Mouse (Mus musculus) MEL (cell line): ENCODE measurements around the gene Wfdc2. TPM values are rescaled to one million over a fixed set of nuclear protein-coding genes. Genes with fewer than 3 reads are reported as not detected.

ENCODE experiments used
- DNase-seq: peaks from one replicate; pipeline ENCODE4 v3.0.0; 2011; ENCODE audit warnings: low read depth, low spot score
- H3K27ac ChIP-seq: 2 replicates; pipeline ENCODE4 v1.5.1; 2012; ENCODE audit warnings: low read depth, mild to moderate bottlenecking, control low read depth, low read length, moderate library complexity; ENCODE audit not compliant: control insufficient read depth
- H3K27me3 ChIP-seq, 2 experiments: fragments of 150-350 bp in 1 of 2; sonication (generic) in 1 of 2; 2 replicates each; pipeline ENCODE4 v1.6.1; 2012; ENCODE audit warnings: low read length in 2 of 2, mild to moderate bottlenecking in 2 of 2, improper control_type of control experiment in 1 of 2, moderate library complexity in 1 of 2; ENCODE audit not compliant: insufficient read depth in 2 of 2, control insufficient read depth in 1 of 2
- H3K36me3 ChIP-seq, 2 experiments: 2 replicates each; pipeline ENCODE4 v1.6.1; 2012 to 2014; ENCODE audit warnings: low read length in 2 of 2, improper control_type of control experiment in 1 of 2, inconsistent platforms in 1 of 2, mild to moderate bottlenecking in 1 of 2; ENCODE audit not compliant: insufficient read depth in 2 of 2, control insufficient read depth in 1 of 2
- H3K4me1 ChIP-seq, 2 experiments: fragments of 150-350 bp in 1 of 2; sonication (generic) in 1 of 2; 2 replicates each; pipeline ENCODE4 v1.6.1; 2012; ENCODE audit warnings: low read length in 2 of 2, improper control_type of control experiment in 1 of 2, mild to moderate bottlenecking in 1 of 2; ENCODE audit not compliant: insufficient read depth in 2 of 2, control insufficient read depth in 1 of 2
- H3K4me3 ChIP-seq, 2 experiments: fragments of 150-350 bp in 1 of 2; sonication (generic) in 1 of 2; 2 replicates each; pipeline ENCODE4 v1.5.1; 2012; ENCODE audit warnings: low read depth in 2 of 2, low read length in 2 of 2, mild to moderate bottlenecking in 2 of 2, moderate library complexity in 2 of 2, control low read depth in 1 of 2, improper control_type of control experiment in 1 of 2; ENCODE audit not compliant: control insufficient read depth in 1 of 2, insufficient read depth in 1 of 2
- H3K79me2 ChIP-seq: 2 replicates; pipeline ENCODE4 v1.6.1; 2012; ENCODE audit warnings: mild to moderate bottlenecking, low read length, moderate library complexity; ENCODE audit not compliant: control insufficient read depth, poor library complexity, insufficient read depth
- H3K9ac ChIP-seq: 2 replicates; pipeline ENCODE4 v1.6.1; 2012; ENCODE audit warnings: low read depth, mild to moderate bottlenecking, control low read depth, low read length, moderate library complexity; ENCODE audit not compliant: control insufficient read depth, poor library complexity, severe bottlenecking
- H3K9me3 ChIP-seq: fragments of 150-350 bp; sonication (generic); replicated peaks from 2 replicates; pipeline ENCODE4 v1.6.1; 2012; ENCODE audit warnings: mild to moderate bottlenecking, low read length, improper control_type of control experiment, moderate library complexity; ENCODE audit not compliant: insufficient read depth
- CTCF ChIP-seq, 3 experiments: IDR thresholded peaks in 2 of 3; conservative IDR thresholded peaks in 1 of 3; 2 replicates each; pipeline ENCODE4 v1.5.1; 2011 to 2012; ENCODE audit warnings: low read length in 3 of 3, low read depth in 2 of 3, mild to moderate bottlenecking in 2 of 3, improper control_type of control experiment in 1 of 3, inconsistent platforms in 1 of 3, mixed read lengths in 1 of 3, moderate library complexity in 1 of 3; ENCODE audit not compliant: control insufficient read depth in 1 of 3, insufficient read depth in 1 of 3, poor library complexity in 1 of 3, severe bottlenecking in 1 of 3
- E2F4 ChIP-seq: IDR thresholded peaks from 2 replicates; pipeline ENCODE4 v1.6.1; 2011; ENCODE audit warnings: low read depth, low read length, improper control_type of control experiment, borderline replicate concordance
- EP300 ChIP-seq, 2 experiments: IDR thresholded peaks; 2 replicates each; pipeline ENCODE4 v1.6.1; 2011; ENCODE audit warnings: improper control_type of control experiment in 2 of 2, low read length in 2 of 2, low read depth in 1 of 2, mild to moderate bottlenecking in 1 of 2
- GABPA ChIP-seq: IDR thresholded peaks from 2 replicates; pipeline ENCODE4 v1.6.1; 2012; ENCODE audit warnings: low read depth, mild to moderate bottlenecking, inconsistent platforms, low read length, improper control_type of control experiment, moderate library complexity
- JUND ChIP-seq: IDR thresholded peaks from 2 replicates; pipeline ENCODE4 v1.6.1; 2011; ENCODE audit warnings: low read depth, mild to moderate bottlenecking, improper control_type of control experiment, low read length
- MAFK ChIP-seq: IDR thresholded peaks from 2 replicates; pipeline ENCODE4 v1.6.1; 2011; ENCODE audit warnings: low read depth, mild to moderate bottlenecking, low read length, improper control_type of control experiment, borderline replicate concordance
- MEF2A ChIP-seq: IDR thresholded peaks from 2 replicates; pipeline ENCODE4 v1.6.1; 2014; ENCODE audit warnings: low read depth, mild to moderate bottlenecking, inconsistent platforms, low read length, improper control_type of control experiment; ENCODE audit not compliant: poor library complexity, insufficient replicate concordance, severe bottlenecking; ENCODE audit errors: extremely low read depth
- NRF1 ChIP-seq: IDR thresholded peaks from 2 replicates; pipeline ENCODE4 v1.6.1; 2014; ENCODE audit warnings: low read depth, mild to moderate bottlenecking, inconsistent platforms, low read length, improper control_type of control experiment, moderate library complexity; ENCODE audit not compliant: poor library complexity, insufficient read depth, severe bottlenecking
- POLR2AphosphoS2 ChIP-seq: IDR thresholded peaks from 2 replicates; pipeline ENCODE4 v1.6.1; 2011; ENCODE audit warnings: low read length, improper control_type of control experiment
- POLR2AphosphoS5 ChIP-seq: IDR thresholded peaks from 2 replicates; pipeline ENCODE4 v1.6.1; 2012; ENCODE audit warnings: low read depth, borderline replicate concordance, mild to moderate bottlenecking, inconsistent platforms, low read length, moderate library complexity, mixed read lengths
- RAD21 ChIP-seq: IDR thresholded peaks from 2 replicates; pipeline ENCODE4 v1.6.1; 2011; ENCODE audit warnings: mild to moderate bottlenecking, low read depth, low read length, improper control_type of control experiment
- SMC3 ChIP-seq: IDR thresholded peaks from 2 replicates; pipeline ENCODE4 v1.6.1; 2011; ENCODE audit warnings: low read depth, low read length, improper control_type of control experiment
- TAL1 ChIP-seq: IDR thresholded peaks from 2 replicates; pipeline ENCODE4 v1.6.1; 2012; ENCODE audit warnings: mild to moderate bottlenecking, inconsistent platforms, low read length, moderate library complexity, mixed read lengths
- UBTF ChIP-seq: IDR thresholded peaks from 2 replicates; pipeline ENCODE4 v1.6.1; 2012; ENCODE audit warnings: low read depth, mild to moderate bottlenecking, inconsistent platforms, low read length, improper control_type of control experiment, moderate library complexity, borderline replicate concordance; ENCODE audit not compliant: insufficient read depth
- USF2 ChIP-seq, 2 experiments: IDR thresholded peaks; 2 replicates each; pipeline ENCODE4 v1.6.1; 2011 to 2012; ENCODE audit warnings: improper control_type of control experiment in 2 of 2, low read length in 2 of 2, borderline replicate concordance in 1 of 2, inconsistent platforms in 1 of 2, low read depth in 1 of 2, mild to moderate bottlenecking in 1 of 2; ENCODE audit not compliant: insufficient read depth in 1 of 2
- ZC3H11A ChIP-seq: IDR thresholded peaks from 2 replicates; pipeline ENCODE4 v1.6.1; 2012; ENCODE audit warnings: low read depth, mild to moderate bottlenecking, inconsistent platforms, low read length, improper control_type of control experiment
- ZMIZ1 ChIP-seq: IDR thresholded peaks from 2 replicates; pipeline ENCODE4 v1.6.1; 2012; ENCODE audit warnings: low read depth, mild to moderate bottlenecking, inconsistent platforms, low read length, improper control_type of control experiment, moderate library complexity
- polyA plus RNA-seq, 2 experiments: library from polyadenylated mRNA; stranded (reverse) in 1 of 2; unstranded in 1 of 2; fragments of >175 nt in 1 of 2; fragments of >200 nt in 1 of 2; gene quantifications; 2 replicates each; pipeline versions ENCODE4 v1.2.1 to v1.2.4; 2012; ENCODE audit warnings: low replicate concordance in 2 of 2, low read depth in 1 of 2; ENCODE audit not compliant: insufficient read length in 2 of 2, insufficient read depth in 1 of 2, missing spikeins in 1 of 2
- total RNA-seq: library from RNA; depleted of rRNA; stranded (reverse); fragments of 300-350 nt; gene quantifications from 2 replicates; pipeline ENCODE4 v1.2.3, GENCODE M21; 2012; rRNA removed

The Wfdc2 gene
- not detected in 2 replicates for total RNA-seq
- not detected for polyA plus RNA-seq

DNA sequence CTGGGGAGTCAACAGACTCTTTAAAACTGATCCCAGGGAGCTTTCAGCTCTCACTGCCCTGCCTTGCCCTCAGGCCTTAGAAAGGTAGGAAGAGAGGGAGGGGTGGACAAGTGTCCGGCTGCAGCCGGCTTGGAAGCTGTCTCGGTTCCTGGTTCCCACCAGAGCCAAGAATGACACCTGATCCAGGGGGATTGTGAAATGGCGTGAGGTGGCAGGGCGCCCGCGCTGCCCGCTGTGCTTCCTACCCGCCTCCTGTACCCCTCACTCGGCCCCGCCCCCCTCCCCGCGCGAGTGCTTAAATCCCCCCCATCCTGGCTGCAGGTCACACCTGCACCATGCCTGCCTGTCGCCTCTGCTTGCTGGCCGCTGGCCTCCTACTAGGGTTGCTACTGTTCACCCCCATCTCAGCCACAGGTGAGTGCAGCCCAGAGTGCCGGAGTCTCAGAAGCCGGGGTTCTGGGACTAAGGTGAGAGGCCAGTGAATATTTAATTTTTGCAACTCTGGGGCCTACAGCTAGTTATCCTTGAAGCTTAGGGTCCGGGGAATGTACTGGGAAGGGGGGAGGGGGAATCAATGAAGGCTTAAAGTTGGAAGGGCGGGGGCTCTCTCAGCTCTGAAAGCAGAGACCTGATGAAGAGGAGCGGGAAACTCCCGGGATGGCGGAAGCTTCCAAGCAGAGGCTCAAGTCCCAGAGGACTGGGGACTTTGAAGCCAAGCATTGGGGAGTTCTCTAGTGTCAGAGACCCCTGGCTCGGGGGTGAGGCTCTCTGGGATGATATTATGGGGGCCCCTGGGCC lies at the start of gene Wfdc2:
Gene Wfdc2 (plus strand): TSS at position 23 of the 798 bp plus-strand sequence.
- Histone ChIP-seq H3K36me3 (no peaks in the 10 kb centered on the region), H3K79me2 (no peaks in the 10 kb centered on the region), H3K4me1 (no peaks in the 10 kb centered on the region), H3K27ac (no peak within 1 kb of the TSS), H3K9ac (no peak within 1 kb of the TSS), H3K27me3 (no peaks in the 10 kb centered on the region; a peak in 2 of 4 replicates), H3K9me3 (no peaks in the 10 kb centered on the region), H3K4me3 (no peak within 1 kb of the TSS)
- no peak for TF ChIP-seq NRF1
- no peak for TF ChIP-seq UBTF
- TF ChIP-seq SMC3: no peak
- no peak for TF ChIP-seq POLR2AphosphoS5
- no peak for TF ChIP-seq GABPA
- TF ChIP-seq TAL1: no peak
- TF ChIP-seq CTCF (IDR thresholded peaks at IDR 0.05 in 2 of 3, conservative IDR thresholded peaks at IDR 0.05 in 1 of 3; ENCODE audit: control insufficient read depth in 1 of 3, insufficient read depth in 1 of 3, low read depth in 2 of 3, low read length in 3 of 3, poor library complexity in 1 of 3, severe bottlenecking in 1 of 3): no peak
- TF ChIP-seq USF2 (IDR thresholded peaks at IDR 0.05; ENCODE audit: borderline replicate concordance in 1 of 2, insufficient read depth in 1 of 2, low read depth in 1 of 2, low read length in 2 of 2): no peak
- DNase-seq: no peak

DNA sequence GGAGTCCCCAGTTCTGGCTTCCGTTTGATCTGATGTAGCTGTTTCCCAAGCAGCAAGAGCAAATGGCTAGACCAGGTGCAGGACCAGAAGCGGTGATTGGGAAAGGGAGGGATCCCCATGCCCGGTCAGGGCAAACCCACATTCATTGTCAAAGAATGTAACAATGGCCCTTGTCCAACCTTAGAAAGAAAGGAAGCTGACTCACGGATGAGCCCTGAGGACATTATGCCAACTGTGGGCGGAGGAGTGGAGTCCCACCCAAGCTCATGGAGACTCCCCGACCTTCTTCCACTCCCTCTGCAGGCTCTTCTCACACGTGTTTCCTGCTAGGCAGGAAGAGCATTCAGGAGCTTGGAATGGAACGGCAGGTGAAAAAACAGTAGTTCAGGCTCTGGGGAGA lies 48.8 kb upstream of the Wfdc2 start:
- Histone ChIP-seq H3K79me2 (no peaks in the 10 kb centered on the region), H3K27ac (no peak overlapping the region; the same call in 1 of the 2 replicates), H3K4me3 (no peak overlapping the region), H3K9me3 (no peaks in the 10 kb centered on the region), H3K9ac (no peak overlapping the region), H3K4me1 (peaks cover 0 to 5% of the 10 kb centered on the region in 2 experiments; a peak in 2 of 4 replicates), H3K27me3 (no peaks in the 10 kb centered on the region), H3K36me3 (peaks cover 0 to 2% of the 10 kb centered on the region in 2 experiments; a peak in 1 of 4 replicates)
- TF ChIP-seq RAD21 (no peak), E2F4 (no peak)
- DNase-seq: no peak

DNA sequence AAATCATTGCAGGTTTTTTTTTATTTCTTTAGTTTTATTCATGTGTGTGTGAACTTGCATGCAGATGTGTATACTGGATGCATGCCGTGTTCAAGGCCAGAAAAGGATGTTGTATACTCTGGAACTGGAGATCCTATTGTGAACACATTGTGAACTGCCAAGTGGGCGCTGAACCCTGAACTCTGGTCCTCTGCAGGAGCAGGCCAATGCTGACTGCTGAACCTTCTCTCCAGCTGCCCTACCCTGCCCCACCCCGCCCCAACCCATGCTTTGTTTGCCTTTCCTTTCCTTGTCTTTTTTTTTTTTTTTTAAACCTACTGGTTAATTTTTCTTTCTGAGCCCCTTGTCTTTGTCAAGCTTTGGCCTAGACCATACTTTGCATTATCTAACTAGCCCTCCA lies 47.3 kb upstream of the Wfdc2 start:
- Histone ChIP-seq H3K36me3 (peaks cover 0 to 2% of the 10 kb centered on the region in 2 experiments; a peak in 1 of 4 replicates), H3K27me3 (no peaks in the 10 kb centered on the region), H3K9me3 (no peaks in the 10 kb centered on the region)
- TF ChIP-seq EP300 (IDR thresholded peaks at IDR 0.05; ENCODE audit: low read depth in 1 of 2, low read length in 2 of 2) (no peak), MAFK (no peak), MEF2A (no peak), ZMIZ1 (no peak), POLR2AphosphoS2 (no peak), ZC3H11A (no peak), JUND (no peak)
- TF ChIP-seq, all 39 proteins: peak for 0
- Histone ChIP-seq H3K4me1 (peaks cover 0 to 5% of the 10 kb centered on the region in 2 experiments; a peak in 2 of 4 replicates), H3K9ac (no peak overlapping the region), H3K79me2 (no peaks in the 10 kb centered on the region), H3K4me3 (no peak overlapping the region), H3K27ac (no peak overlapping the region)
- no peak for DNase-seq
